Mouse (Mus musculus) embryonic facial prominence, embryonic 11.5 days (tissue): ENCODE measurements around the gene Gper1. TPM values are rescaled to one million over a fixed set of nuclear protein-coding genes. Genes with fewer than 3 reads are reported as not detected.

Experiments
- ATAC-seq: fragments of 200-750 bp; cut with Nextera tagmentation; replicated peaks from 2 replicates; pipeline ENCODE4 v1.8.0; 2017; ENCODE audit warnings: low read depth; ENCODE audit not compliant: insufficient number of reproducible peaks, low FRiP score, low TSS enrichment
- DNase-seq: peaks from one replicate; pipeline ENCODE4 v3.0.0-alpha.2; 2015; ENCODE audit warnings: low spot score
- H3K27ac ChIP-seq: fragments of 300-500 bp; sonication (generic); replicated peaks from 2 replicates; pipeline ENCODE4 v1.5.1; 2014; ENCODE audit warnings: mild to moderate bottlenecking, low read depth, low read length, control low read depth
- H3K27me3 ChIP-seq: fragments of 300-500 bp; sonication (generic); 2 replicates; pipeline ENCODE4 v1.6.1; 2014; ENCODE audit warnings: mild to moderate bottlenecking, low read length, moderate library complexity, mixed read lengths; ENCODE audit not compliant: control insufficient read depth, insufficient read depth
- H3K36me3 ChIP-seq: fragments of 300-500 bp; sonication (generic); replicated peaks from 2 replicates; pipeline ENCODE4 v1.6.1; 2014; ENCODE audit warnings: low read depth, mild to moderate bottlenecking, low read length, moderate library complexity, mixed read lengths; ENCODE audit not compliant: control insufficient read depth, insufficient read depth
- H3K4me1 ChIP-seq: fragments of 300-500 bp; sonication (generic); 2 replicates; pipeline ENCODE4 v1.6.1; 2014; ENCODE audit warnings: low read length, mixed read lengths; ENCODE audit not compliant: control insufficient read depth, insufficient read depth
- H3K4me2 ChIP-seq: fragments of 300-500 bp; sonication (generic); 2 replicates; pipeline ENCODE4 v1.6.1; 2014; ENCODE audit warnings: low read depth, mild to moderate bottlenecking, control low read depth, low read length, moderate library complexity
- H3K4me3 ChIP-seq: fragments of 300-500 bp; sonication (generic); 2 replicates; pipeline ENCODE4 v1.5.1; 2014; ENCODE audit warnings: low read depth, low read length, control low read depth
- H3K9ac ChIP-seq: fragments of 300-500 bp; sonication (generic); replicated peaks from 2 replicates; pipeline ENCODE4 v1.6.1; 2014; ENCODE audit warnings: mild to moderate bottlenecking, control low read depth, low read length
- H3K9me3 ChIP-seq: fragments of 300-500 bp; sonication (generic); replicated peaks from 2 replicates; pipeline ENCODE4 v1.6.1; 2016; ENCODE audit warnings: mild to moderate bottlenecking, low read length, inconsistent platforms, mixed read lengths; ENCODE audit not compliant: control insufficient read depth
- WGBS: fragments of 180-500 bp; shearing (Covaris S2); extraction: QIAGEN DNeasy Blood & Tissue Kit; methylation state at CpG from one replicate; pipeline ENCODE4 v1.1.7; 2014; 5-methylcytosine and 5-hydroxymethylcytosine counted together
- polyA plus RNA-seq: library from polyadenylated mRNA; unstranded; fragments of >200 nt; fragmentation: Nextera tagmentation; extraction: Ambion mirVana; gene quantifications from 2 replicates; pipeline ENCODE4 v1.2.1, GENCODE M21; 2014

The Gper1 gene
- polyA plus RNA-seq, 1 experiment from 2014 or later, result 0.42 TPM

GRCm38 (mm10) chr5:139466373-139466772, 43.4 kb downstream of the Gper1 start:
- Histone ChIP-seq H3K9me3 (no peaks in the 10 kb centered on the region), H3K4me2 (no peak overlapping the region), H3K36me3 (no peaks in the 10 kb centered on the region; the same call in 1 of the 2 replicates), H3K27me3 (no peaks in the 10 kb centered on the region), H3K9ac (no peak overlapping the region), H3K4me3 (no peak overlapping the region), H3K4me1 (no peaks in the 10 kb centered on the region), H3K27ac (no peak overlapping the region)
- WGBS, result 72% methylated on average over 2 of the region's 2 CpGs
- DNase-seq (no peak), ATAC-seq (no peak)

GRCm38 (mm10) chr5:139466801-139467200, 43.9 kb downstream of the Gper1 start:
- Histone ChIP-seq H3K36me3 (no peaks in the 10 kb centered on the region; the same call in none of the 2 replicates), H3K9me3 (no peaks in the 10 kb centered on the region), H3K4me3 (no peak overlapping the region), H3K4me2 (no peak overlapping the region), H3K27ac (no peak overlapping the region), H3K4me1 (no peaks in the 10 kb centered on the region), H3K9ac (no peak overlapping the region), H3K27me3 (no peaks in the 10 kb centered on the region)
- WGBS, result 70% methylated on average over 4 of the region's 4 CpGs
- ATAC-seq (no peak), DNase-seq (no peak)

GRCm38 (mm10) chr5:139467998-139468397, 45.0 kb downstream of the Gper1 start:
- Histone ChIP-seq H3K4me1 (no peaks in the 10 kb centered on the region), H3K27ac (no peak overlapping the region), H3K36me3 (peaks cover 7% of the 10 kb centered on the region), H3K27me3 (no peaks in the 10 kb centered on the region), H3K4me2 (no peak overlapping the region), H3K4me3 (no peak overlapping the region), H3K9me3 (no peaks in the 10 kb centered on the region), H3K9ac (no peak overlapping the region)
- DNase-seq, result no peak
- 42% methylated on average over 5 of the region's 5 CpGs for WGBS
- no peak for ATAC-seq

GRCm38 (mm10) chr5:139474741-139475140, 51.8 kb downstream of the Gper1 start:
- no peaks in the 10 kb centered on the region for H3K27me3 ChIP-seq
- no peak overlapping the region for H3K4me3 ChIP-seq
- H3K9me3 ChIP-seq, result no peaks in the 10 kb centered on the region
- no peak overlapping the region for H3K9ac ChIP-seq
- peaks cover 14% of the 10 kb centered on the region for H3K36me3 ChIP-seq
- no peak for DNase-seq
- no peak for ATAC-seq
- WGBS, result 83% methylated on average over 9 of the region's 9 CpGs
- no peak overlapping the region for H3K27ac ChIP-seq
- H3K4me1 ChIP-seq, result no peaks in the 10 kb centered on the region
- no peak overlapping the region for H3K4me2 ChIP-seq

Other genes starting within 250 kb of the Gper1 start
- 42.9 and 45.9 TPM in 2 replicates for gene Sun1, start 222.5 kb upstream of the Gper1 start, polyA plus RNA-seq
- gene Get4, start 170.8 kb upstream of the Gper1 start, polyA plus RNA-seq, result 123 and 146 TPM in 2 replicates
- 1.6 and 1.7 TPM in 2 replicates for gene Adap1, start 97.5 kb upstream of the Gper1 start, polyA plus RNA-seq
- gene Cox19, start 71.7 kb upstream of the Gper1 start, polyA plus RNA-seq, result 116 and 123 TPM in 2 replicates
- gene Cyp2w1, start 70.5 kb upstream of the Gper1 start, polyA plus RNA-seq, result 0.41 and 0.46 TPM in 2 replicates
- gene Gpr146, start 45.5 kb upstream of the Gper1 start, polyA plus RNA-seq, result 1.6 and 1.7 TPM in 2 replicates
- gene C130050O18Rik, start 17.9 kb upstream of the Gper1 start, polyA plus RNA-seq, result 0.18 and 0.27 TPM in 2 replicates
- gene 3110082I17Rik, start 37.4 kb downstream of the Gper1 start, polyA plus RNA-seq, result 27.1 and 28.8 TPM in 2 replicates
- gene Zfand2a, start 61.4 kb downstream of the Gper1 start, polyA plus RNA-seq, result 5.4 and 6.4 TPM in 2 replicates
- 3.0 and 5.9 TPM in 2 replicates for gene Uncx, start 120.3 kb downstream of the Gper1 start, polyA plus RNA-seq